Mouse (Mus musculus) thymus, adult 18-20 months (tissue): Measurements from ENCODE around the gene Tusc2.
A peak's percentile ranks its signal among the peaks of the same experiment; 100 is the strongest.

Experiments used
- DNase-seq, 2 experiments: peaks; one replicate each; pipeline ENCODE4 v3.0.0; 2022; ENCODE audit warnings: mixed read lengths in 2 of 2

Gene Tusc2

GRCm38 (mm10) chr9:107563029-107563581 is at the start of gene Tusc2:
TSS of gene Tusc2 (plus strand) at chr9:107563255.
- DNase-seq = peak; percentile 91 to 92

GRCm38 (mm10) chr9:107514303-107514955 is 48.6 kb upstream of the Tusc2 start:
- peak; percentile 44 to 60 for DNase-seq

DNA sequence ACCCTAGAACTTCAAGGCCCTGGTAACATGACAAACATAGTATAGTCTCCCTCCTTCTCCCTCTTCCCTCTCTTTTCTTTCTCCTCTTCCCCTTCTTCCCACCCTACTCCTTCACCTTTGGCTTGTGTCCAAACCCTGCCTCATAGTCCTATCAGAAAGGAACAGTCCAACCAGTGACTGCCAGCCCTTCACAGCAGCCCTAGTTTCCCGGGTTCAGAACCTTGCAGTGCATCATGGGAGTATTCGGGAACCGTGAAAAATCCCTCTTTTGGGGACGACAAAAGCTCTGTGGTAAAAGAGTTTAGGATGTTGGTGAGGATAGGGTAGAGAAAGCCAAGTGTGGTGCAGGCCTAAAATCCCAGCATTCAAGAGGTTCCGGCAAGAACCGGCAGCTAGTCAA is 42.7 kb upstream of the Tusc2 start:
- DNase-seq = no peak

GRCm38 (mm10) chr9:107521190-107521589 is 41.9 kb upstream of the Tusc2 start:
- peak; percentile 54 to 66 for DNase-seq

- peak in 1 of 2 experiments; percentile 51 for DNase-seq
Observed at GRCm38 (mm10) chr9:107521711-107522399, 41.2 kb upstream of the Tusc2 start.

- DNase-seq = no peak
Observed at GRCm38 (mm10) chr9:107522400-107522711, 40.7 kb upstream of the Tusc2 start.

GRCm38 (mm10) chr9:107526198-107527026 is 36.6 kb upstream of the Tusc2 start:
- DNase-seq = peak; percentile 58 to 65

GRCm38 (mm10) chr9:107533791-107534407 is 29.2 kb upstream of the Tusc2 start, which contains the start of gene Tmem115:
TSS of gene Tmem115 (plus strand) at chr9:107533945.
- peak; percentile 90 to 93 for DNase-seq

DNA sequence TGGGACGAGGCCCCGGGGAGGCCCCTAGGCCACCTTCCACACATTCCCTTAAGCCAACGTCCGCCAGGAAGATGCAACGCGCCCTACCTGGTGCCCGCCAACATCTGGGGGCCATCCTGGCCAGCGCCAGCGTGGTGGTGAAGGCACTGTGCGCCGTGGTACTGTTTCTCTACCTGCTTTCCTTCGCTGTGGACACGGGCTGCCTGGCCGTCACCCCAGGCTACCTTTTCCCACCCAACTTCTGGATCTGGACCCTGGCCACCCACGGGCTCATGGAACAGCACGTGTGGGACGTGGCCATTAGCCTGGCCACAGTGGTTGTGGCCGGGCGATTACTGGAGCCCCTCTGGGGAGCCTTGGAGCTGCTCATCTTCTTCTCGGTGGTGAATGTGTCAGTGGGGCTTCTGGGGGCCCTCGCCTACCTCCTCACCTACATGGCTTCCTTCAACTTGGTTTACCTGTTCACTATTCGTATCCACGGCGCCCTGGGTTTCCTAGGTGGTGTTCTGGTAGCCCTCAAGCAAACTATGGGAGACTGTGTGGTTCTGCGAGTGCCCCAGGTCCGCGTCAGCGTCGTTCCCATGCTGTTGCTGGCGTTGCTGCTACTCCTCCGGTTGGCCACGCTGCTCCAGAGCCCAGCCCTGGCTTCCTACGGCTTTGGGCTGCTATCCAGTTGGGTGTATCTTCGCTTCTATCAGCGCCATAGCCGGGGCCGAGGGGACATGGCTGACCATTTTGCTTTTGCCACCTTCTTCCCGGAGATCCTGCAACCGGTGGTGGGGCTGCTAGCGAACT is 28.4 kb upstream of the Tusc2 start:
- DNase-seq = no peak

GRCm38 (mm10) chr9:107538231-107538630 is 24.8 kb upstream of the Tusc2 start:
- DNase-seq = no peak

- no peak for DNase-seq
Observed at GRCm38 (mm10) chr9:107538711-107539110, 24.3 kb upstream of the Tusc2 start.

DNA sequence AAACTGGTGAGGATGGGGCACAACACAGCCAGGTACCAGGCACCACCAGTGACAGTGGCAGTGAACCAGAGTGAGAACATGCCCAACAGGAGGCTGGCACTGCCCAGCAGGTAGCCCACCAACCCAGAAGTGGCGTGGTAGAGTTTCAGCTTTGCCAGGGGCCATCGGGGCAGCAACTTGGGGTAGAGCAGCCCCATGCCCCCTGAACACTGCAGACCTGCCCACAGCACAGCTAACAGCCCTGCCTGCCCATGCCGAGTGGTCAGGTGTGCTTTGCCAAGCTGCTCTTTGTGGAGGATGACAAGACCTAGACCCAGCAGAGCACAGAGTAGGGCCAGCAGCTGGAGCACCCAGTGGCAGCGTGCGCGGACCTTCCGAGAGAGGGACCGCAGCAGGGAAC is 23.1 kb upstream of the Tusc2 start:
- DNase-seq = no peak

GRCm38 (mm10) chr9:107540420-107540819 is 22.6 kb upstream of the Tusc2 start:
- no peak for DNase-seq

- DNase-seq = no peak
Observed at GRCm38 (mm10) chr9:107541005-107541404, 22.1 kb upstream of the Tusc2 start.

- peak; percentile 94 to 95 for DNase-seq
Observed at GRCm38 (mm10) chr9:107541474-107542351, 21.3 kb upstream of the Tusc2 start, which contains the start of the genes Cyb561d2 and Nprl2. TSS of gene Cyb561d2 (minus strand) at chr9:107542193. TSS of gene Nprl2 (plus strand) at chr9:107542226.

GRCm38 (mm10) chr9:107542352-107542686 is 20.7 kb upstream of the Tusc2 start:
- DNase-seq = peak in 1 of 2 experiments; percentile 53

GRCm38 (mm10) chr9:107542721-107543120 is 20.3 kb upstream of the Tusc2 start:
- no peak for DNase-seq

DNA sequence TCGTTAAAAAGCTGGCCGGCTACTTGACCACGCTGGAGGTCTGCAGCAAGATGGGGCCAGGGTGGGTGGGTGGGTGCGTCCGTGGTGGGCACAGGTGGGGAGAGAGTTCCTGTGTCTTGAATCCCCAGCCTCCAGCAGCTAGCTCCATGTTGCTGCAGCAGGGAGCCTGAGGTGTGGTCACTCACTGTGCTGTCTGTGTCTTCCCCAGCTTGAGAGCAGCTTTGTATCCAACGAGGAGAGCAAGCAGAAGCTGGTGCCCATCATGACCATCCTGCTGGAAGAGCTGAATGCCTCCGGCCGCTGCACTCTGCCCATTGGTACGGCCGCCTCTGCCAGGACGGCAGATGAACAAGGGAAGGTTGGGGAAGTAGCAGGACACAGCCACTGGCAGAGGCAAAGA is 19.8 kb upstream of the Tusc2 start:
- no peak for DNase-seq

DNA sequence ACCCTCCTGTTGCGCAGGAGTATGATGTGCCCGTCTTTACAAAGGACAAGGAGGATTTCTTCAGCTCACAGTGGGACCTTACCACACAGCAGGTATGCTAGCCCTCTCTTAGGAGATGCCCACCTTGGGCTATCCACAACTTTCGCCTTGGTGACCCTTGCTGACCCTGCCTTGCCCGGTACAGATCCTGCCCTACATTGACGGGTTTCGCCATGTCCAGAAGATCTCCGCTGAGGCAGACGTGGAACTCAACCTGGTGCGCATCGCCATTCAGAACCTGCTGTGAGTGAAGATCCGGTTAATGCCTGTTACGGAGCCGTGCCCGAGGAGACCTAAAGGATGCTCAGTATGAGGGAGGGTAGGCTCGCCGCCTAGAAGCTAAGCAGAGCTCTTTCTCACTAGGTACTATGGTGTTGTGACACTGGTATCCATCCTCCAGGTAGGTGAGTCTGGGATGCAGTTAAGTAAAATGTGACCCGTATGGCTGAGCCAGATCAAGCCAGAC is 18.8 kb upstream of the Tusc2 start:
- no peak for DNase-seq

- no peak for DNase-seq
Observed at GRCm38 (mm10) chr9:107544729-107545128, 18.3 kb upstream of the Tusc2 start.

- no peak for DNase-seq
Observed at GRCm38 (mm10) chr9:107545199-107545598, 17.9 kb upstream of the Tusc2 start.
